Mouse (Mus musculus): Measurements from ENCODE around the gene Fermt2. TPM values are rescaled to one million over a fixed set of nuclear protein-coding genes. Genes with fewer than 3 reads are reported as not detected.
A peak's percentile ranks its signal among the peaks of the same experiment; 100 is the strongest.
"Not testable (repeated sequence)": the region's sequence is repeated elsewhere in the genome, so short reads cannot be mapped to it uniquely, and the experiment has no call there.

Fermt2 gene
- polyA plus RNA-seq, 1 experiment from 2014 or later = 61.9 TPM

DNA sequence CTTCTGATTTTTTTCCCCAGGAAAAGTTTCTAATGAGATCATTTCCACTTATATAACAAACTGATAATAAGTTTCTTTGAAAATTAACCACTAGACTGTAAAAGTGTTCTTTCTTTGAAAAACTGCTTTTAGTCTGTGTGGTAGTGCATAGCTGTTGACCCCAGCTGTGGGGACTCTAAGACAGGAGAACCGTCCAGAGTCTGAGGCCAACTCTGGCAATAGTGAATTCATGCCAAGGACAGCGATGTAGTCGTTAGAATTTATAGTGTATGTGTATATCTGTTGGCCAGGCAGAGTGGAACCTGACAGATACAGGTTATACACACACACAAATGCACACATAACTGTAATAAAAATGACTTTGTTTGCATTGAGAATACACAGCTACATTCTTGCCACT is 51.4 kb downstream of the Fermt2 start:
- H3K4me3 ChIP-seq (ENCODE audit: low read depth, low read length) = no peak overlapping the region
- peaks cover 10% of the 10 kb centered on the region; the same call in 1 of the 2 replicates for H3K36me3 ChIP-seq (ENCODE audit: control insufficient read depth, insufficient read depth, low read length)
- no peaks in the 10 kb centered on the region for H3K9me3 ChIP-seq (ENCODE audit: control insufficient read depth, low read length)
- no peak overlapping the region for H3K9ac ChIP-seq (ENCODE audit: low read depth, low read length)
- no peaks in the 10 kb centered on the region for H3K27me3 ChIP-seq (replicated peaks; ENCODE audit: control insufficient read depth, insufficient read depth, low read length)
- no peak for ATAC-seq (replicated peaks; ENCODE audit: low FRiP score)
- no peak overlapping the region for H3K27ac ChIP-seq (ENCODE audit: low read depth, low read length)
- 71% methylated on average over 3 of the region's 3 CpGs for WGBS
- no peak overlapping the region for H3K4me2 ChIP-seq
- H3K4me1 ChIP-seq (replicated peaks; ENCODE audit: control insufficient read depth, insufficient read depth, low read length) = peaks cover 7% of the 10 kb centered on the region
- DNase-seq (ENCODE audit: low spot score) = no peak

DNA sequence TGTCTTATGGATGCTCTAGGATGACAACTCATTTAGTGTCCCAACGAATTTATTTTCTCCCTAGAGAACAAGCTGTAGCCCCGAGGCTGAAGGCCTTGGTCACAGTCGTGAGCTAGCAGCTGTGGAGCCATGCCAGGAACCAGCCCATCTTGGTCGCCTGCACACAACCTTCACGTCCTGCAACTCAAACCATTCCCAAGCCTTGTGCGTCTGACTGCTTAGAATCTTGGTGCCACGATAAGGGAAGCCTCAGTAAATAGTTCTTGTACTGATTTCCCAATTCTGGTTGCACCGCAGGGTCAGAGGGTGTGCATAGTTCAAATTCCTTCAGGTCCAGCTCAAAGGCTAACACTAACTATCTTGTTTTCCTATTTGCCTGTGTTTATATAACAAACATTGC is 52.3 kb downstream of the Fermt2 start:
- Histone ChIP-seq H3K27me3 (replicated peaks; ENCODE audit: control insufficient read depth, insufficient read depth, low read length) (no peaks in the 10 kb centered on the region), H3K4me1 (replicated peaks; ENCODE audit: control insufficient read depth, insufficient read depth, low read length) (peaks cover 7% of the 10 kb centered on the region), H3K9me3 (ENCODE audit: control insufficient read depth, low read length) (no peaks in the 10 kb centered on the region), H3K4me3 (ENCODE audit: low read depth, low read length) (no peak overlapping the region), H3K4me2 (no peak overlapping the region), H3K36me3 (ENCODE audit: control insufficient read depth, insufficient read depth, low read length) (peaks cover 10% of the 10 kb centered on the region; the same call in 1 of the 2 replicates), H3K9ac (ENCODE audit: low read depth, low read length) (no peak overlapping the region), H3K27ac (ENCODE audit: low read depth, low read length) (no peak overlapping the region)
- 53% methylated on average over 8 of the region's 8 CpGs for WGBS
- 0 out of 2 replicates have a peak, but pooled peaks have one; percentile 36 for ATAC-seq (replicated peaks; ENCODE audit: low FRiP score)
- no peak for DNase-seq (ENCODE audit: low spot score)

DNA sequence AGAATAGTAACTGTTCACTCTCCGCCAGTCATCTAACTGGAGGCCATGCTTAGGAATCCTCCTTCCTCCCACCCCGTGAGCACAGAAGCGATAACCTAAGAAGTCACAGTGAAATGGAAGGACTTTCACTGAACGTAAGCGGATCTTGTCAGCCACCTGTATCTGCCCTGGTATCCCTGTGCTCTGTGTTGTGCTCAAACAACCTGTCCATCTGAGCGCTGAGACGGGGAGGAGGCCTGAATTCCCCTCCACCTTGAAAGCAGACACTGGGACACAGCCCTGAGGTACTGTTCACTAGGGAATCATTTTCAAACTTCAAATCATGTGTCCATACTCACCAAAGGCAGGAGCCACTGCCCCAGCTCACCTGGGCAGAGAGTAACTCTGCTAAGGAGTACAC is 52.9 kb downstream of the Fermt2 start:
- Histone ChIP-seq H3K4me1 (replicated peaks; ENCODE audit: control insufficient read depth, insufficient read depth, low read length) (peaks cover 7% of the 10 kb centered on the region), H3K27me3 (replicated peaks; ENCODE audit: control insufficient read depth, insufficient read depth, low read length) (no peaks in the 10 kb centered on the region), H3K27ac (ENCODE audit: low read depth, low read length) (no peak overlapping the region), H3K4me2 (no peak overlapping the region), H3K36me3 (ENCODE audit: control insufficient read depth, insufficient read depth, low read length) (peaks cover 10% of the 10 kb centered on the region; the same call in 1 of the 2 replicates), H3K9me3 (ENCODE audit: control insufficient read depth, low read length) (no peaks in the 10 kb centered on the region), H3K9ac (ENCODE audit: low read depth, low read length) (no peak overlapping the region), H3K4me3 (ENCODE audit: low read depth, low read length) (no peak overlapping the region)
- no peak for DNase-seq (ENCODE audit: low spot score)
- ATAC-seq (replicated peaks; ENCODE audit: low FRiP score) = no peak
- whole genome bisulfite sequencing = 82% methylated on average over 7 of the region's 7 CpGs

DNA sequence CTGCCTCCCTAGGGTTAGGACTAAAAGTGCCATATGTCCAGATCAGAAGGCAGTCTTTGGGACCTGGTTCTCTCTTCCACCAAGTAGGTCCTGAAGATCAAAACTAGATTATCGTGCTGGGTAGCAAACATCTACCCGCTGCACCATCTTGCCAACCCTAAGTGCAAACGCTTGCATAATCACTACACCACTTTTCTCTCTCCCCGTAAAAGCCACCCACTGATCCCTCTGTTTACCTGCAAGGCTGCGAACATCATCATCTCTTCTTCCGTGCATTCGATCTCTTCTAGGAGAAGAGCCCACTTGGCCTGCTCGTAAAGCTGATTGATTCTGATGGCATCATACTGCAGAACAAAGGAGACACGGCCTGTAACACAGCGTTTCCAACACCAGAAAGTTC is 57.4 kb downstream of the Fermt2 start:
- ATAC-seq (replicated peaks; ENCODE audit: low FRiP score) (no peak), DNase-seq (ENCODE audit: low spot score) (no peak)
- no peaks in the 10 kb centered on the region; the same call in 1 of the 2 replicates for H3K4me1 ChIP-seq (replicated peaks; ENCODE audit: control insufficient read depth, insufficient read depth, low read length)
- 90% methylated on average over 10 of the region's 10 CpGs for WGBS
- peaks cover 17% of the 10 kb centered on the region for H3K36me3 ChIP-seq (ENCODE audit: control insufficient read depth, insufficient read depth, low read length)
- no peak overlapping the region for H3K9ac ChIP-seq (ENCODE audit: low read depth, low read length)
- no peak overlapping the region for H3K4me2 ChIP-seq
- no peaks in the 10 kb centered on the region for H3K27me3 ChIP-seq (replicated peaks; ENCODE audit: control insufficient read depth, insufficient read depth, low read length)
- no peak overlapping the region for H3K27ac ChIP-seq (ENCODE audit: low read depth, low read length)
- H3K4me3 ChIP-seq (ENCODE audit: low read depth, low read length) = no peak overlapping the region
- H3K9me3 ChIP-seq (ENCODE audit: control insufficient read depth, low read length) = no peaks in the 10 kb centered on the region

DNA sequence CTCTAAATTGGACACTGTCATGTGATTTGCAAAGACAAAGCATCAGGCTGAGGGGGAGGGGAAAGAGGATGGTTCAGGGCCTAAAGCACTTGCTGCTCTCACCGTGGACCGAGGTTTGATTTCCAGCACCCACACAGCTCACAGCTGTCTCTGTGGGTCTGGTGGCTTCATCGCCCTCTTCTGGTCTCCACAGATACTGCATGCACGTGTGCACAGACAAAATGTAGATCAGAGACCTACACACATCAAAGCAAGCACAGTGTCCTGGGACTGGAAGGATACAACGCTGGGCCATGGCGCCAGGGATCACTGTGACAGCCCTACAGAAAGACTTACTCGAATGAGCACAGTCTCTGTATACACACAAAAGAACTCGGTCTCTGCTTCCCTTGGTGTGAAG is 60.5 kb downstream of the Fermt2 start:
- Histone ChIP-seq H3K27me3 (replicated peaks; ENCODE audit: control insufficient read depth, insufficient read depth, low read length) (no peaks in the 10 kb centered on the region), H3K36me3 (ENCODE audit: control insufficient read depth, insufficient read depth, low read length) (peaks cover 18% of the 10 kb centered on the region), H3K9ac (ENCODE audit: low read depth, low read length) (no peak overlapping the region), H3K4me3 (ENCODE audit: low read depth, low read length) (no peak overlapping the region), H3K4me1 (replicated peaks; ENCODE audit: control insufficient read depth, insufficient read depth, low read length) (0 out of 2 replicates have a peak, but pooled peaks cover 3% of the 10 kb centered on the region), H3K9me3 (ENCODE audit: control insufficient read depth, low read length) (no peaks in the 10 kb centered on the region), H3K4me2 (no peak overlapping the region), H3K27ac (ENCODE audit: low read depth, low read length) (no peak overlapping the region)
- ATAC-seq (replicated peaks; ENCODE audit: low FRiP score) (no peak), DNase-seq (ENCODE audit: low spot score) (no peak)
- WGBS = 91% methylated on average over 8 of the region's 8 CpGs

DNA sequence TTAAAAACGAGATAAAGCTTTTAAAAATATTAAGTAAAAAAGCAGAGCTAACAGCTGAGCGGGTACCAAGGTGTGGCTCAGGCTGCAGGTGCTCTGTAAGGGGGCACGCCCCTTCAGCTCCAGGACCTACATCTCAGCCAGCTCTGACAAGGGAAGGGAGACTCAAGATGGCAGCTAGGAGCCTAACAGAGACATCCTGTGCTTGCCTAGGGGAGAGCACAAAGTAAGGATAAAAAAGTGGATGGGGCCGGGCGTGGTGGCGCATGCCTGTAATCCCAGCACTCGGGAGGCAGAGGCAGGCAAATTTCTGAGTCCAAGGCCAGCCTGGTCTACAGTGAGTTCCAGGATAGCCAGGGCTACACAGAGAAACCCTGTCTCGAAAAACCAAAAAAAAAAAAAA is 63.5 kb downstream of the Fermt2 start:
- H3K9ac ChIP-seq (ENCODE audit: low read depth, low read length); H3K27me3 ChIP-seq (replicated peaks; ENCODE audit: control insufficient read depth, insufficient read depth, low read length): not testable (repeated sequence)
- H3K36me3 ChIP-seq (ENCODE audit: control insufficient read depth, insufficient read depth, low read length) = peaks cover 20% of the 10 kb centered on the region

DNA sequence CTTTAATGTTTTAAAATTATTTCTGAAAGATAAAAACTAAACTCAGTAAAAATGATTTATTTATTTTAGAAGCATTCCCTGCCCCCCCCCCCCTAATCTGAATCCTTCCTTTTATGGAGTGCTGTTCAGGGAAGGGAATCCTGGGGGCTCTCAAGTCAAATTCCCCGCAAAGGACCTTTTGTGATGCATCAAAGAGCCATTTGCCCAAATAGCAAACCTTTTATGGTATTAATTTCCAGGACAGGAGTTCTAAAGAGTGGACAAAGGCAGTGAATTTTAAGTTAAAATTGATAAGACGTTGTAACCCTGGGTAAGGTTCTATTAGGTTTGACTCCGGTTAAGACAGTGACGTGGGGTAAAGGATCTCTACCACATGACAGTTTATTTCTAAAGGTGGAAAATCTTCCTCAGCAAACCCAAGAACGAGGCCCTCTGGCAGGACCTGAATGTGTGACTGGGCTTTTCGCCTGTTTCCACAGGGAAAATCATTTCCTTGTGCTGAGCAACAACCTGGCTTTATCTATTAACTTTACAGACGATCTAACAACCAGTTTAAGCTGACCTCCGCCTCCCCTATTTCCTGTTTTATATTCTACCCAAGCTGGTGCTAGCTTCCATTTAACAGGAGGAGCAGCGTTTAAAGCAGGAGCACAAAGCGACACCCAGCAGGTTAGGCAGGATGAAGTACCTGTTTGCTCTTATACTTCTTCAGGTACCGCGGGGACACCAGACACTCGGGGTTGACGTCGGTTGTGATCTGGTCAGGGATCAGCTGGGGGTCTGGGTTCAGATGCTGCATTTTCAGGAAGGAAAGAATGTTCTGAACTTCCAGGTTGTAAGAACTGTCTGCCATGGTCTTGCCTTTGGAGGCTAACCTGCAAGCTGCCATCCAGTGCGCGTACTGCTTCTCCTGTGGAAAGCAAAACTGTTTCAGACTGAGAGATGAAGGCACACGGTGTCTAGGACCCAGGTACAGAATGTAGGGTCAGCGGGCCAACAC is 65.6 kb downstream of the Fermt2 start:
- Histone ChIP-seq H3K4me3 (ENCODE audit: low read depth, low read length) (no peak overlapping the region), H3K9ac (ENCODE audit: low read depth, low read length) (no peak overlapping the region), H3K27me3 (replicated peaks; ENCODE audit: control insufficient read depth, insufficient read depth, low read length) (no peaks in the 10 kb centered on the region), H3K36me3 (ENCODE audit: control insufficient read depth, insufficient read depth, low read length) (peaks cover 21% of the 10 kb centered on the region), H3K27ac (ENCODE audit: low read depth, low read length) (peak overlapping the region; percentile 32; the same call in 1 of the 2 replicates), H3K4me2 (no peak overlapping the region), H3K9me3 (ENCODE audit: control insufficient read depth, low read length) (no peaks in the 10 kb centered on the region), H3K4me1 (replicated peaks; ENCODE audit: control insufficient read depth, insufficient read depth, low read length) (peaks cover 10% of the 10 kb centered on the region)
- ATAC-seq (replicated peaks; ENCODE audit: low FRiP score) = no peak
- WGBS = 73% methylated on average over 19 of the region's 19 CpGs
- DNase-seq (ENCODE audit: low spot score) = no peak

More for the DNA sequence above, 63.5 kb downstream of the Fermt2 start:
- not testable (repeated sequence) for H3K27ac ChIP-seq (ENCODE audit: low read depth, low read length); ATAC-seq (replicated peaks; ENCODE audit: low FRiP score); DNase-seq (ENCODE audit: low spot score); H3K4me2 ChIP-seq; H3K9me3 ChIP-seq (ENCODE audit: control insufficient read depth, low read length); H3K4me3 ChIP-seq (ENCODE audit: low read depth, low read length)
- H3K4me1 ChIP-seq (replicated peaks; ENCODE audit: control insufficient read depth, insufficient read depth, low read length) = peaks cover 10% of the 10 kb centered on the region
- 89% methylated on average over 8 of the region's 8 CpGs for WGBS

DNA sequence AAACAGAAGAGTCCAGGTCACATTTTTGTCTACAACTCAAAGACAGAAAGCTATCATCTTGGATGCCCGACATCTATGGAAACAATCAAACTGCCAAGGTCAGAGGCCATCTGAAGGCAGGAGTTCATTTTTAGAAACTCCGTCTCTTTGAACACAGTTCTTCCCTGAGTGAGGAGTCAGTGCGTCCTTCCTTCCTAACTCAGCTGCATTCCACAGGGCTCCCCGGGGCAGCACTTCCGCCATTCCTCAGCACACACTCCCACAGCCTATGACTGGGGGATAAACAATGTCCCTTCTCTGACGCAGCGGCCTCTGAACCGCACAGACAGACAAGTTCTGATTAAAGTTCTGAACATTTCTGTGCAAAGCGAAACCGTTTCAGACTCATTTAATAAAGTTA is 66.3 kb downstream of the Fermt2 start:
- no peak overlapping the region for H3K9ac ChIP-seq (ENCODE audit: low read depth, low read length)
- WGBS = 28% methylated on average over 10 of the region's 10 CpGs

More for the DNA sequence above, 66.3 kb downstream of the Fermt2 start:
- Histone ChIP-seq H3K9me3 (ENCODE audit: control insufficient read depth, low read length) (no peaks in the 10 kb centered on the region), H3K4me1 (replicated peaks; ENCODE audit: control insufficient read depth, insufficient read depth, low read length) (peaks cover 10% of the 10 kb centered on the region), H3K4me3 (ENCODE audit: low read depth, low read length) (no peak overlapping the region), H3K27ac (ENCODE audit: low read depth, low read length) (peak overlapping the region; percentile 64; the same call in 1 of the 2 replicates), H3K4me2 (no peak overlapping the region), H3K27me3 (replicated peaks; ENCODE audit: control insufficient read depth, insufficient read depth, low read length) (no peaks in the 10 kb centered on the region), H3K36me3 (ENCODE audit: control insufficient read depth, insufficient read depth, low read length) (peaks cover 19% of the 10 kb centered on the region)
- no peak for DNase-seq (ENCODE audit: low spot score)
- 0 out of 2 replicates have a peak, but pooled peaks have one; percentile 53 for ATAC-seq (replicated peaks; ENCODE audit: low FRiP score)

Data from liver, embryonic 11.5 days (tissue).